Mouse (Mus musculus) cerebellum, postnatal 4 days (tissue): Measurements from ENCODE around the gene Coa7.

Source experiments
- DNase-seq, 2 experiments: peaks; one replicate each; pipeline ENCODE4 v3.0.0; 2022; ENCODE audit warnings: low spot score in 2 of 2, mixed read lengths in 1 of 2

Gene Coa7

DNA sequence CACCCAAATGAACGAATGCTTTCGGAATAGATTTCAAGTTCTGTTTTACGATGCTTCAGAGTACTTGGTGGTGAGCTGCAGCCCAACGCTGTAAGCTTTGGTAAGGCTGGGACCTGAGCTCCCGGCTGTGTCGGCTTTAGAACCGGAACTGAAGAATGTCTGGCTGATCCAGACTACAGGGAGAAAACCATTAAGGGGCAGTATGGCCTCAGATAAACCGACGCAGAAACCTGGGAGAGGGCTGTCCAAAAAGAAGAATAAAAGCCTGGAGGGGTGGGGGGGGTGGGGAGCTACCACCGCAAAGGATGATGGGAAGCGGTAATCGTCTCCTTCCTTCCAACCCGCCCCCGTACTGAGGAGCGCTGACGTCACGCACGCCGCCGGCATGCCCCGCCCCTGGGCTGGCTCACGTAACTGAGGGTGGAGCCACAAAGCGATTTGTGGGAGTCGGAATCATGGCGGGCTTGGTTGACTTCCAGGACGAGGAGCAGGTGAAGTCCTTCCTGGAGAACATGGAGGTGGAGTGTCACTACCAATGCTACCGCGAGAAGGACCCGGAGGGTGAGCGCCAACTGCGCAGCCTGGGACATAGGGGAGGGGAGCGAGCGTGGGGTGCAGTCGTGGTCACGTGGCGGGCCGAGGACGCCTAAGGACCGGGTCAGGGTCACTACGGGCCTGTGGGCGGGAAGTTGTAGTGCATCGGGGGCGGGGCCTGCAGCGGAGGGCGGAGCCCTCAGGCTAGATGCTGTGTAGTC lies at the start of gene Coa7:
Gene Coa7 (plus strand): TSS at position 411 of the 755 bp plus-strand sequence.
- DNase-seq = peak; percentile 89 to 97

DNA sequence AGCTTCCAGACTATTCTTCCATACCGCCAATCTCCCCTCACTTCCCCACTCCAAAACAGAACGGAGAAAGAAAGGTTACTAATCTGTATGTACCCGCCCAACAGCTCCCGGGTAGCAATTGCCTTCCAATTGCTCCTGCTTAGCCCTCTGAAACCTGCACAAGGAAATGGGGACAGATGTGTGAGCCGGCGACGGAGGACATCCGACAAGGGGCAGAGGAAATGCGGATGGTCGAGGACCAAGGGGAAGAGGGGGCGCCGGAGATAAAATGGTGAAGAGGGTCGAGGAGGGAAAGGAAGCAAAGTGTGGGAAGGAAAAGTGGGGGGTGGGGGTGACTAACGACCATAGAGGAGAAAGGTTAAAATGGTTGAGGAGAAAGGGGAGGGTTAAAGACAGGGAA lies 27.7 kb upstream of the Coa7 start:
- peak in 1 of 2 experiments; percentile 12 for DNase-seq

GRCm38 (mm10) chr4:108300670-108301373 lies 27.1 kb upstream of the Coa7 start, which contains the start of gene Zyg11b:
Gene Zyg11b, minus strand, starts transcription at chr4:108301096.
- DNase-seq = peak; percentile 69 to 89

DNA sequence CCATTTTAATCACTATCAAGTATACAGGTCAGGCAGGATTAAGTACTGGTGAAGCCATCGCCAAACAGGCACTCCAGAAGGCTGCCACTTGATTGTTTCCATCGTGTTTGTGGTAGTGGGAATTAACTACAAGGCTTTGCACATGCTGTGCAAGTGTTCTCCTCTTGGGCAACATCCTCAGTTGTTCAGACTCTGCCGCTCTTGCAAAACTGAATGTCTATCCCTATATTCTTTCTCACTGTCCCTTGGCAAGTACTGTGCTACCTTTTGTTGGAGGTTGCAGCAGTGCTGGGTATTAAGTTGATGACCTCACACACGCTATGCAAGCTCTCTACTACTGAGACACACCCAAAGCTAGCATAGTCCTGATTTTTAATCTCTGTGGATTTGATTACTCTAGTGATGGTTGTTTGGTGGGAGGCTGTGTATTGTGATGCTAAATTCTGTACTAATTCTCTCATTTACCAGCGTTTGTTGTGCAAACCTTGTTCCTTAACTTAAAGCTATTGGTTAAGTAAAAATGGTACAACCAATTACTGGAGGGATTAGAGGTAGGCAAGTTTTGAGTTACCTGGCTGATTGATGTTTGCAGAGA lies 25.5 kb upstream of the Coa7 start:
- DNase-seq = no peak

GRCm38 (mm10) chr4:108310706-108311105 lies 17.2 kb upstream of the Coa7 start:
- no peak for DNase-seq

DNA sequence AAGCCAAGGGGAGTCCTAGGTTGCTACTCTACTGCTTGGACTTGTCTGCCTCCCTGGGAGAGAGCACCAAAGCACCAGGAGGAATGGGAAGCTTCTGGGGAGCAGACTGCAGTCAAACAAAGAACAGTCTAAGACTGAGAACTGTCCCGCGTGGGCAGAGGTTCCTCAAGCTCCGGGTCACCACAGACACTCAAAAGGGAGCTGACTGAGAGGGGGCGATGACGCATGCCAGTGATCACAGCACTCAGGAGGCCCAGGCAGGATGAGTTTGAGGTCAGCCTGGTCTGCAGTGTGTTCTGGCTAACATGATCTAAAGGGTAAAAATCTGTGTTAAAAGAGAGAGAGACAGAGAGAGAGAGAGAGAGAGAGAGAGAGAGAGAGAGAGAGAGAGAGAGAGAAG lies 13.9 kb upstream of the Coa7 start:
- DNase-seq = no peak

- no peak for DNase-seq
These were observed 10.0 kb upstream of the Coa7 start for GRCm38 (mm10) chr4:108317656-108318605.

- DNase-seq = no peak
These were observed 9.0 kb upstream of the Coa7 start for GRCm38 (mm10) chr4:108318649-108319615.

DNA sequence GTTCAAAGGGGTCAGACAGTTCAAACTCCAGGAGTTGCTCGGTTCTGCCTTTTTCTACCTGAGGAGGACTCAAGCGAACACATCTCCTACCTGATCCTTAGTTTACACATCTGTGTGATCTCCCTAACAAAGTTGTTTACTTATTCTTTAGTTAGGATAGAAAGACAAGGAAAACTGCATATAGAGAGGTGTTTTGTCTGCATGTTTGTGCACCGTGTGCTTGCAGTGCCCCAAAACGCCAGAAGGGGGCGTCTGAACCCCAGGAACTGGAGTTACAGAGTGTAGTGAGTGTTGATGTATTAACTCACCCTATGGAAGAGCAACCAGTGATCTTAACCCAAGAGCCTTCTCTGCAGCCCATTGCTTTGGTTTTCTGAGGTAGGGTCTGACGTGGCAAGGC lies 8.2 kb upstream of the Coa7 start:
- no peak for DNase-seq

- DNase-seq = no peak
These were observed 7.1 kb upstream of the Coa7 start for GRCm38 (mm10) chr4:108320627-108321380.

- no peak for DNase-seq
These were observed 4.4 kb upstream of the Coa7 start for GRCm38 (mm10) chr4:108323588-108323987.

DNA sequence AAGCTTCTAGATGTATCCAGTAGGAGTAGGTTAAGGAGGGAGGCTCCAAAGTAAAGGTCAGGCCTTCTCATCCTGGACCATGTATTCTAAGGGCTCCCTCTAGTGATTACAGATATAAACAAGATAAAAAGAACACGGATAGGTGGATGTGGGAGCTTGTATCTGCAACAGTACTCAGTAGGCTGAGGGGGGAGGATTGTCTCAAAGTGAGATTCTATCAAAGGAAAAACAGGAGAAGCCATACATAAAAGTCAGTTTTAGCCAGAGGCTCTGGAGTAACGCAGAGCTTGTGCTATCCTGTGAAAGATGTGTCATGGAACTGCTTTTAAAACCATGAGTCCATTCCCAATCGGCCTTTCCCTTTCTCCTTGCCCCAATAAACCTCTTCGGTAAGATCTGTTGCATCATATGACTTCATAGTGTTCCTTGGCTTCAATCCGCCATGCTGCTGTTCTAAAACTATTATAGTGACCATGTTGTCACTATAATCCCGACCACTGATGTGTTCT lies 815 bp upstream of the Coa7 start:
- DNase-seq = no peak

DNA sequence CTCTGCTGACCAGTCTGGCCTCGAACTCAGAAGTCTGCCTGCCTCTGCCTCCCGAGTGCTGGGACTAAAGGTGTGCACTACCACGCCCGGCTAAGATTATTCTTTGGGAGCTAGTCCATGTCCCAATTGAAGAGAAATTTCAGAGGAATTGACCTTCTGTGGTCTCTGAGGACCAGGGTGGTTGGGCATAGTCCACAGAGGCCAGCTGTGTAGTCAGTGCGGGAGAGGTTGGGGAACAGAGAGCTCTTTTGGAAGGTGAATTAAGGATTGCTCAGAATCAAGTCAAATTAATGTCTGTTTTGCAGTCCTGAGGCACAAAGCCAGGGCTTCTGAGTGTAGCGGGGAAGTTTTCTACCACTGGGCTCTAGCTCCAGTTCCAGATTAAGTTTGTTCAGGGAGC lies 1.9 kb downstream of the Coa7 start:
- DNase-seq = no peak

- DNase-seq = no peak
These were observed 4.1 kb downstream of the Coa7 start for GRCm38 (mm10) chr4:108332041-108332440.

DNA sequence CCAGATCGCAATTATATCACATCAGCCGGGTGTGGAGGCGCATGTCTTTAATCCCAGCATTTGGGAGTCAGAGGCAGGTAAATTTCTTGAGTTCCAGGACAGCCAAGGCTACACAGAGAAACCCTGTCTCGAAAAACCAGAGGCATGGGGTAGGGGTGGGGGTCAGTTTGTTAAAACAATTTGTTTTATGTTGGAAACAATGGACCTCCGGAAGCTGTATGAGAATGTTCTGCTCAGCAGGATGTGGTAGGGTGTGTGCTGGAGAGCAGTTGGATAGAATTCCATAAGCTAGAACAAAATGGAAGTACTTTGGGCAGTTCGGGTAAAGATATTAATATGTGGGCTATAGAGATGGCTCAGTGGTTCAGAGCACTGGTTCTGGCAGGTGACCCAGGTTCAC lies 7.5 kb downstream of the Coa7 start:
- no peak for DNase-seq

DNA sequence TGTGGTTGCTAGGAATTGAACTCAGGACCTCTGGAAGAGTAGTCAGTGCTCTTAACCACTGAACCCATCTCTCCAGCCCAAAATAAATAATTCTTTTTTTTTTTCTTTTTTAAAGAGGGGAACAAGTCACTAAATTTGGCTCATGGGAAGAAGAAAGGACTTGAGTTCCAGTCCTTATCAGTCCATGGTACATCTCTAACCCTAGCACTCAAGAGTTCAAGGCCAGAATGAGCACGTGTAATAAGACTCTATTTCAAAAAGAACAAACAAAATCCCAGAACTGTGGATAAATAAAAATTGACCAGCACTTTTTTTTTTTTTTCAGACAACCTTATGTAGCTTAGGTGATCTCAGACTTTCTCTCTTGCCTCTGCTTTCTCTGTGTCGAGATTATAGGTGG lies 8.8 kb downstream of the Coa7 start:
- DNase-seq = no peak

DNA sequence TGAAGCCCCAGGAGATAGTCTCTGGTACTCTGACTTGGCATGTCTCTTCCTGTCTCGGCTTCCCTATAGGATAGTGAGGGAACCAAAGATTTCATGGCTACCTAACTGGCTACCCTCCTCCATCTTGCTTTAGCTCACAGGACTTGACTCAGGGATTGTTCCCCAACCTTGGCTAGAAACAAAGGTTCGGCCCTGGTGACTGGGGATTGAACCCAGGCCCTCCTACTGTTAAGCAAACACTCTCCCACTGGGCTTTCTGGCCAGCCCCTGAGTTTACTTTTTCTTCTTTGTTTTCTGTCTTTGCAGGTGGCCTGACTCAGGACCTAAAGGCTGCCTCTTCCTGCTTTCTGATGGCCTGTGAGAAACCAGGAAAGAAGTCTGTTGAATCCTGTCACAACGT lies 9.9 kb downstream of the Coa7 start:
- DNase-seq = no peak

- peak in 1 of 2 experiments; percentile 13 for DNase-seq
These were observed 10.4 kb downstream of the Coa7 start for GRCm38 (mm10) chr4:108338321-108338733.

DNA sequence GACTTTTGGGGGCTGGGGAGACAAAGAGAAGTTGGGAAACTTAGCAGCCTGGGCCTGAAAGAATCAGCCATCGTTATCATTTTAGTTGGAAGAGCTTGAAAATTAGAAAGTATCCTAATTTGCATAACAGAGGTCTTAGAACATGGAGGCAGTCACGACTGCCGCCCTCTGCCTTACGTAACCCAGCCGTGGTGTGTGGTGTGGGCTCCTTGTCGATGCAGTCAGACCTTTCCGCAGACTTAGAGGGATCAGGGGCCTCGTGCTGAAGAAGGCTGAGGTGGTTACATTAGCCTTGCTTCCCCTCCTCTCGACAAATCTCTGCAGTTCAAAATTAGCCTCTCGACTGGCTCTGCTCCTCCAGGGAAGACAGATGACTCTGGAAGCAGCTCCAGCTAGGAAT lies 10.9 kb downstream of the Coa7 start:
- no peak for DNase-seq
